Mouse (Mus musculus) heart, embryonic 11.5 days (tissue): ENCODE results near the gene Otos. TPM values are rescaled to one million over a fixed set of nuclear protein-coding genes. Genes with fewer than 3 reads are reported as not detected.
A peak's percentile ranks its signal among the peaks of the same experiment; 100 is the strongest.

Experiments
- ATAC-seq: fragments of 200-750 bp; cut with Nextera tagmentation; replicated peaks from 2 replicates; pipeline ENCODE4 v1.8.0; 2017; ENCODE audit warnings: moderate library complexity; ENCODE audit not compliant: insufficient number of reproducible peaks, low FRiP score, low TSS enrichment
- H3K27ac ChIP-seq: fragments of 300-500 bp; sonication (generic); 2 replicates; pipeline ENCODE4 v1.5.1; 2014; ENCODE audit warnings: mild to moderate bottlenecking, low read depth, low read length
- H3K27me3 ChIP-seq: fragments of 300-500 bp; sonication (generic); 2 replicates; pipeline ENCODE4 v1.6.1; 2014; ENCODE audit warnings: mild to moderate bottlenecking, low read length, mixed read lengths; ENCODE audit not compliant: control insufficient read depth, insufficient read depth
- H3K36me3 ChIP-seq: fragments of 300-500 bp; sonication (generic); 2 replicates; pipeline ENCODE4 v1.6.1; 2014; ENCODE audit warnings: mild to moderate bottlenecking, low read length, moderate library complexity, mixed read lengths; ENCODE audit not compliant: control insufficient read depth, insufficient read depth
- H3K4me1 ChIP-seq: fragments of 300-500 bp; sonication (generic); 2 replicates; pipeline ENCODE4 v1.6.1; 2014; ENCODE audit warnings: low read length; ENCODE audit not compliant: control insufficient read depth, insufficient read depth
- H3K4me2 ChIP-seq: fragments of 300-500 bp; sonication (generic); 2 replicates; pipeline ENCODE4 v1.6.1; 2014; ENCODE audit warnings: mild to moderate bottlenecking, moderate library complexity
- H3K4me3 ChIP-seq: fragments of 300-500 bp; sonication (generic); 2 replicates; pipeline ENCODE4 v1.5.1; 2014; ENCODE audit warnings: low read depth, low read length
- H3K9ac ChIP-seq: fragments of 300-500 bp; sonication (generic); 2 replicates; pipeline ENCODE4 v1.6.1; 2014; ENCODE audit warnings: mild to moderate bottlenecking, low read depth, low read length, moderate library complexity
- H3K9me3 ChIP-seq: fragments of 300-500 bp; sonication (generic); replicated peaks from 2 replicates; pipeline ENCODE4 v1.6.1; 2016; ENCODE audit warnings: low read length; ENCODE audit not compliant: control insufficient read depth
- WGBS: fragments of 180-500 bp; shearing (Covaris S2); extraction: QIAGEN DNeasy Blood & Tissue Kit; methylation state at CpG from one replicate; pipeline ENCODE4 v1.1.7; 2014; ENCODE audit not compliant: insufficient replicate concordance; 5-methylcytosine and 5-hydroxymethylcytosine counted together
- polyA plus RNA-seq: library from polyadenylated mRNA; unstranded; fragments of >200 nt; fragmentation: Nextera tagmentation; extraction: Ambion mirVana; gene quantifications from 2 replicates; pipeline ENCODE4 v1.2.1, GENCODE M21; 2014

The Otos gene
- polyA plus RNA-seq, result not detected in 2 replicates

- Histone ChIP-seq H3K4me3 (no peak within 1 kb of the TSS), H3K4me2 (no peak within 1 kb of the TSS), H3K9me3 (no peaks in the 10 kb centered on the region), H3K36me3 (no peaks in the 10 kb centered on the region), H3K9ac (no peak within 1 kb of the TSS), H3K4me1 (no peaks in the 10 kb centered on the region), H3K27ac (no peak within 1 kb of the TSS), H3K27me3 (peaks cover 23% of the 10 kb centered on the region)
- WGBS, result 27% methylated on average over 8 of the region's 8 CpGs
- no peak for ATAC-seq
These were observed at the start of gene Otos for GRCm38 (mm10) chr1:92648673-92649072. Otos (minus strand) TSS chr1:92648841.

GRCm38 (mm10) chr1:92696848-92697247 is 48.2 kb upstream of the Otos start:
- ATAC-seq, result no peak
- Histone ChIP-seq H3K27ac (no peak overlapping the region), H3K36me3 (no peaks in the 10 kb centered on the region), H3K4me3 (no peak overlapping the region), H3K9me3 (no peaks in the 10 kb centered on the region), H3K4me1 (peaks cover 26% of the 10 kb centered on the region), H3K9ac (no peak overlapping the region), H3K27me3 (peaks cover 24% of the 10 kb centered on the region), H3K4me2 (no peak overlapping the region)
- WGBS, result 34% methylated on average over 4 of the region's 4 CpGs

GRCm38 (mm10) chr1:92695751-92696150 is 47.1 kb upstream of the Otos start:
- H3K9me3 ChIP-seq, result no peaks in the 10 kb centered on the region
- H3K9ac ChIP-seq, result no peak overlapping the region
- no peaks in the 10 kb centered on the region for H3K36me3 ChIP-seq
- 80% methylated on average over 5 of the region's 5 CpGs for WGBS
- no peak overlapping the region for H3K27ac ChIP-seq
- peaks cover 22% of the 10 kb centered on the region; the same call in 1 of the 2 replicates for H3K27me3 ChIP-seq
- ATAC-seq, result no peak
- H3K4me1 ChIP-seq, result peaks cover 26% of the 10 kb centered on the region
- H3K4me3 ChIP-seq, result no peak overlapping the region
- no peak overlapping the region for H3K4me2 ChIP-seq

GRCm38 (mm10) chr1:92691166-92691844 is 42.7 kb upstream of the Otos start:
- Histone ChIP-seq H3K9me3 (no peaks in the 10 kb centered on the region), H3K4me1 (no peaks in the 10 kb centered on the region), H3K36me3 (no peaks in the 10 kb centered on the region), H3K4me2 (no peak overlapping the region), H3K4me3 (no peak overlapping the region), H3K27me3 (peaks cover 18% of the 10 kb centered on the region), H3K27ac (no peak overlapping the region), H3K9ac (no peak overlapping the region)
- 86% methylated on average over 3 of the region's 3 CpGs for WGBS
- no peak for ATAC-seq

- Histone ChIP-seq H3K9me3 (no peaks in the 10 kb centered on the region), H3K27ac (no peak overlapping the region), H3K36me3 (no peaks in the 10 kb centered on the region), H3K4me1 (no peaks in the 10 kb centered on the region), H3K4me2 (no peak overlapping the region), H3K27me3 (peaks cover 11% of the 10 kb centered on the region), H3K9ac (no peak overlapping the region), H3K4me3 (no peak overlapping the region)
- whole genome bisulfite sequencing, result 41% methylated on average over 8 of the region's 8 CpGs
- ATAC-seq, result no peak
These were observed 38.4 kb upstream of the Otos start for GRCm38 (mm10) chr1:92686994-92687393.

- peaks cover 8% of the 10 kb centered on the region; the same call in 1 of the 2 replicates for H3K27me3 ChIP-seq
- ATAC-seq, result no peak
- 79% methylated on average over 8 of the region's 8 CpGs for WGBS
These were observed 34.5 kb upstream of the Otos start for GRCm38 (mm10) chr1:92683151-92683550.

GRCm38 (mm10) chr1:92680668-92681603 is 32.3 kb upstream of the Otos start:
- no peak overlapping the region for H3K27ac ChIP-seq
- H3K9me3 ChIP-seq, result no peaks in the 10 kb centered on the region
- no peak overlapping the region for H3K9ac ChIP-seq
- ATAC-seq, result 0 out of 2 replicates have a peak, but pooled peaks have one; percentile 24
- 41% methylated on average over 16 of the region's 16 CpGs for WGBS
- no peak overlapping the region for H3K4me2 ChIP-seq
- peaks cover 6% of the 10 kb centered on the region; the same call in 1 of the 2 replicates for H3K4me1 ChIP-seq
- H3K36me3 ChIP-seq, result no peaks in the 10 kb centered on the region
- H3K4me3 ChIP-seq, result no peak overlapping the region
- peaks cover 8% of the 10 kb centered on the region; the same call in 1 of the 2 replicates for H3K27me3 ChIP-seq

More at GRCm38 (mm10) chr1:92683151-92683550, 34.5 kb upstream of the Otos start:
- no peak overlapping the region for H3K4me3 ChIP-seq
- H3K27ac ChIP-seq, result no peak overlapping the region
- H3K36me3 ChIP-seq, result no peaks in the 10 kb centered on the region
- H3K9me3 ChIP-seq, result no peaks in the 10 kb centered on the region
- H3K4me1 ChIP-seq, result peaks cover 6% of the 10 kb centered on the region; the same call in 1 of the 2 replicates
- H3K4me2 ChIP-seq, result no peak overlapping the region
- H3K9ac ChIP-seq, result no peak overlapping the region

GRCm38 (mm10) chr1:92678757-92679156 is 30.1 kb upstream of the Otos start:
- Histone ChIP-seq H3K4me3 (no peak overlapping the region), H3K4me1 (peaks cover 6% of the 10 kb centered on the region; the same call in 1 of the 2 replicates), H3K9ac (no peak overlapping the region), H3K27me3 (peaks cover 13% of the 10 kb centered on the region), H3K9me3 (no peaks in the 10 kb centered on the region), H3K4me2 (no peak overlapping the region), H3K36me3 (no peaks in the 10 kb centered on the region), H3K27ac (no peak overlapping the region)
- no peak for ATAC-seq
- WGBS, result 81% methylated on average over 5 of the region's 5 CpGs
